Mouse (Mus musculus): ENCODE data around the gene Nr1i3. TPM values are rescaled to one million over a fixed set of nuclear protein-coding genes. Genes with fewer than 3 reads are reported as not detected.

The Nr1i3 gene
- polyA plus RNA-seq, 1 experiment = 28.9 TPM

DNA sequence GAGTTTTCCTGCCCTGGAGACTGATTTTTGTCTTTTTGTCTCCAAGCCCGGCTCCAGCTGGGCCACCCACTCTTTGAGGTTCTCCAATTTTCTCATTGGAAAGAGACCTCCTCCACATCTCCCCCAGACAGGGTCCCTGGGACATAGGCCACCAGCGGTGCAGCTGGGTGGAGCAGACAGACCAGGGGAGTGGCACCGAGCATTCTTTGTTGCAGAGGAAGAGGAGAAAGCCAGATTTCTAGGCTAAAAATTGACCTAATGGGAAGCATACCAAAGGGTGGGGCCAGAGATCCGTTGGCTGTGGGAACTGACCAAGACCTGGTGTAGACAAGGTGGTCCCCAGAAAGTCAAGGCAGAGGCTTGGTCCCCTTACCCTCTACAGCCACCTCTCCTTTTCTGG lies 34.1 kb downstream of the Nr1i3 start:
- TF ChIP-seq CTCF (IDR thresholded peaks at IDR 0.05; ENCODE audit: extremely low read depth, insufficient read length, insufficient replicate concordance, low read depth, low read length) (no peak), POLR2A (IDR thresholded peaks at IDR 0.05; ENCODE audit: low read depth, low read length) (no peak)
- Histone ChIP-seq H3K27ac (ENCODE audit: insufficient read depth, low read depth, low read length) (peak overlapping the region; percentile 72; the same call in 1 of the 2 replicates), H3K4me3 (ENCODE audit: low read depth, low read length) (no peak overlapping the region), H3K36me3 (ENCODE audit: control insufficient read depth, insufficient read depth, low read length) (peaks cover 15% of the 10 kb centered on the region), H3K27me3 (ENCODE audit: control insufficient read depth, insufficient read depth, low read length) (no peaks in the 10 kb centered on the region), H3K4me1 (ENCODE audit: control insufficient read depth, insufficient read depth, insufficient read length, low read length) (peaks cover 17% of the 10 kb centered on the region)
- 13% methylated on average over 4 of the region's 4 CpGs for WGBS

DNA sequence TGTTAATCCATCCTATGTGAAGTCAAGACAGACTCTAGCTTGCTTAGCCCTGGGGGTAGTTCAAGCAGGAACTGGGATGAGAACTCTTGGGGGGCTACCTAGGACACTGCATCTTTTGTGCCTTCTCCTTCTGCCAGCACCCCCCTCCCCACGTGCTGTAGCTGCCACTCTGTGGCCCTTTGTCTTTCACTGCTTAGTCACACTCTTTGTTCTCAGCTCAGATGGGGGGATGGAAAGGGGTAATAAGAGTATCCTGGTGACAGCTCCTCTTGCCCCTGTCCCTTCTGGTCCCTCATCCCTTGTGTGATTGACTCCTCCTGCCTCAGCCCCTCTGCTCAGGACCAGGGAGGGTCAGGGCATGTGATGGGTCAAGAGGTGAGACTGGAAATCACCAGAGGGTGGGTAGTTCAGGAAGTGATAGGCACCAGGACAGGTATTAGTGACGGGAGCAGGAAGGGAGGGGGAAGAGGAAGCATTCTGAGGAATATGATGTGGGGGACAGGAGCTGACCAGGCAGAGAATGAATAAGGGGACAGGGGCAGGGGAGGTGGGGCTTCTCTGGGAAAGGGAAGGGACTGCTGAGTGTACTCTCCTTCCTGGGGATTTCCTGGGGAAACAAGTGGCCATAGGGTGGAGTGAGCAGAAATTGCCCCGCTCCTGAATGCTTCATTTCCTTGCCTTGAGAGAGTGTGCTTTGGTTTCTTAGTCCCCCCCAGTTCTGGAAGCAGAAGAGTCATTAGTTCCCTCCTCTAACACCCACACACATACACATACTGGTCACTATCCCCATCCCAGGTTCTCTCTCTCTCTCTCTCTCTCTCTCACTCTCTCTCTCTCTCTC lies 34.8 kb downstream of the Nr1i3 start:
- H3K27me3 ChIP-seq (ENCODE audit: control insufficient read depth, insufficient read depth, low read length) = no peaks in the 10 kb centered on the region
- H3K4me1 ChIP-seq (ENCODE audit: control insufficient read depth, insufficient read depth, insufficient read length, low read length) = peaks cover 17% of the 10 kb centered on the region
- peaks cover 11% of the 10 kb centered on the region for H3K36me3 ChIP-seq (ENCODE audit: control insufficient read depth, insufficient read depth, low read length)
- no peak overlapping the region for H3K4me3 ChIP-seq (ENCODE audit: low read depth, low read length)
- 66% methylated on average over 3 of the region's 3 CpGs for WGBS
- H3K27ac ChIP-seq (ENCODE audit: insufficient read depth, low read depth, low read length) = peak overlapping the region; percentile 14
- TF ChIP-seq POLR2A (IDR thresholded peaks at IDR 0.05; ENCODE audit: low read depth, low read length) (no peak), CTCF (IDR thresholded peaks at IDR 0.05; ENCODE audit: extremely low read depth, insufficient read length, insufficient replicate concordance, low read depth, low read length) (no peak)

DNA sequence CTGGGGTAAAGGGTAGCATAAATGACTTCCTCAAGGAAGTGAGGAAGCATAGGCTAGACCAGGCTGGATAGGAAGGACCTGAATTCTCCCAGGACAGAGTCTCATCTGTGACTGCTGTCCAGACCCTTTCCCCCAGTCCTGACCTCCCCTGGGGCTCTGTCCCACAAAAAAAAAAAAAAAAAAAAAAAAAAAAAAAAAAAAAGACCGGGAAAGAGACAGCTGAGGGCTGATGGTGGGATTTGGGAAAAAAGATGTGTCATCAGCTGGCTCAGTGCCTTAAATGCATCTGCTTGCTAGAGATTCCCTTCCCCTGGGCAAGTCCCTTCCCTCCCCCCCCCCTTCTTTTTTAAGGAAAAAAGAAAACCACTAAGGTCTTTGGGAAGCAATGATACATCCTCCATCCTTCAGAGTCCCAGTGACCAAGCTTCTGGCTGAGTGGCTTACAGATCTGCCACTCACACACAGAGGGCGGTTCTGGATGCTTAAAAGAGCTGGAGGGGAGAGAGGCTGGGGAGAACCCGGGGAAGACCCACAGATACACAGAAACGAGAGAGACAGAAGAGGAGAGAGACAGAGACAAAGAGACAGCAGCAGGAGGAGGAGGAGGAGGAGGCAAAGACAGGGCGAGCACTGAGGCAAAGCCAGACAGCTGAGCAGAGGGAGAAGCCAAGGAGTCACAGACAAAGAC lies 36.3 kb downstream of the Nr1i3 start, which contains the start of gene Adamts4:
TSS of gene Adamts4 (plus strand) at position 509 of the 688 bp plus-strand sequence.
- H3K36me3 ChIP-seq (ENCODE audit: control insufficient read depth, insufficient read depth, low read length) = peaks cover 3% of the 10 kb centered on the region
- WGBS = 51% methylated on average over 5 of the region's 5 CpGs
- H3K27ac ChIP-seq (ENCODE audit: insufficient read depth, low read depth, low read length) = no peak within 1 kb of the TSS
- no peak for TF ChIP-seq POLR2A (IDR thresholded peaks at IDR 0.05; ENCODE audit: low read depth, low read length)
- TF ChIP-seq CTCF (IDR thresholded peaks at IDR 0.05; ENCODE audit: extremely low read depth, insufficient read length, insufficient replicate concordance, low read depth, low read length) = no peak
- H3K4me1 ChIP-seq (ENCODE audit: control insufficient read depth, insufficient read depth, insufficient read length, low read length) = peaks cover 17% of the 10 kb centered on the region
- peak within 1 kb of the TSS; percentile 42 for H3K4me3 ChIP-seq (ENCODE audit: low read depth, low read length)
- H3K27me3 ChIP-seq (ENCODE audit: control insufficient read depth, insufficient read depth, low read length) = no peaks in the 10 kb centered on the region

DNA sequence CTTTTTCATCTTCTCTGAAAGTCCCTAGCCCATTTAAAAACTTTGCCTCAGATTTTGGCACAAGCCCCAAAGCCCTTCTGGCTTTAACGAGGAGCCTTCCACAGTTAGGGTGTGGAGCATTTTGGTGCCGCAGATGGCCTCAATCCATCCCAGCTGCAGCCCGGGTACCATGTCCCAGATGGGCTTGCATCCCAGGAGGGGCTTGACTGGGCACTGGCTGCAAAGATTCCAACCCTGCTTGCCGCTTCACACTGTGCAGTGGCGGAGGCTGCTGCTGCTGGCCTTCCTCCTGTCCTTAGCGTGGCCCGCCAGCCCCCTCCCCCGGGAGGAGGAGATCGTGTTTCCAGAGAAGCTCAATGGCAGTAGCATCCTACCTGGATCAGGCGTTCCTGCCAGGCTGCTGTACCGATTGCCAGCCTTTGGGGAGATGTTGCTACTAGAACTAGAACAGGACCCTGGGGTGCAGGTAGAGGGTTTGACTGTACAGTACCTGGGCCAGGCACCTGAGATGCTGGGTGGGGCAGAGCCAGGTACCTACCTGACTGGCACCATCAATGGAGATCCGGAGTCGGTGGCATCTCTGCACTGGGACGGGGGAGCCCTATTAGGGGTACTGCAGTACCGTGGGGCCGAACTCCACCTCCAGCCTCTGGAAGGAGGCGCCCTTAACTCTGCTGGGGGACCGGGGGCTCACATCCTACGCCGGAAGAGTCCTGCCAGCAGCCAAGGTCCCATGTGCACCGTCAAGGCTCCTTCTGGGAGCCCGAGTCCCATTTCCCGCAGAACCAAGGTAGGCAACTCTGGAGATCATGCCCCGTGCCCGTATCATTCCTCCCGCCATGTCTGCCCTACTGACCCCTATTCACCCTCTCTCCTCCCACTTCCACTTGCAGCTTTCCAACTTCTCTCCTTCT lies 37.2 kb downstream of the Nr1i3 start, which contains the start of gene Ndufs2:
TSS of gene Ndufs2 (minus strand) at position 709 of the 914 bp plus-strand sequence.
- 46% methylated on average over 26 of the region's 26 CpGs for WGBS
- no peaks in the 10 kb centered on the region for H3K36me3 ChIP-seq (ENCODE audit: control insufficient read depth, insufficient read depth, low read length)

DNA sequence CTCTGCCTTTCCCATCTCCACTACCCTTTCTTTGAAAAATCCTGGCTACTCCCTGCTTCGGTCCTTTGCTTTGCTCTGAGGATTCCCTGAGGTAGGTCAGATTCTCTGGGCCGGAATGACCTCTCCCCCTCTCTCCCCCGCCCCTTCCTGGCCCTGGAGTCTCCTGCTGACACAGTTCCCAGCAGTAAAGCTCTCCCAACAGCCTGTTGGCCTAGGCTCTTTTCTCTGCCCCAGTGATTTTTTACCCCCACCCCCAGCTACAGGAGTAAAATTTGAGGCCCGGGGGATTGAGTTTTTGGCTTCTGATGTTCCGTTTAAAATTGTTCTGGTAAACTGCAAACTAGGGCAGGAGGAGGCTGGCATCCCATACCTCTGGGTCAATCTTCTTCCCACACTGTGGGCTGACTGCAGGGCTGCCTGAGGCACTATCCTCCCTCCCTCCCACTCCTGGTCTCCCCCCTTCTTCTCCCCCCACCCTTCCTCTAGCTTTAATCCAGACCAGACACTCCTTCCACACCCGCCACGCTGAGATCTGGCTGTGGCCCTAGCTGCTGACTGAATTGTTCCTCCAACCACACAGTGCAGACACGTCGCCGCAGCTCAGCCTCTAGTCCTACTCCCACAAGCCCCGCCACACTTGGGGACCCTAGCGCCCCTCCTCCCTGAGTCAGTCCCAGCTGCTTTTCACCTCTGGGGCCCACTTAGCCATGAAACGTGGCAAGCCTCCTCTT lies 38.0 kb downstream of the Nr1i3 start:
- H3K27ac ChIP-seq (ENCODE audit: insufficient read depth, low read depth, low read length) = no peak overlapping the region
- H3K4me1 ChIP-seq (ENCODE audit: control insufficient read depth, insufficient read depth, insufficient read length, low read length) = peaks cover 14% of the 10 kb centered on the region
- no peaks in the 10 kb centered on the region for H3K36me3 ChIP-seq (ENCODE audit: control insufficient read depth, insufficient read depth, low read length)
- peak overlapping the region; percentile 42 for H3K4me3 ChIP-seq (ENCODE audit: low read depth, low read length)
- H3K27me3 ChIP-seq (ENCODE audit: control insufficient read depth, insufficient read depth, low read length) = no peaks in the 10 kb centered on the region
- WGBS = 45% methylated on average over 13 of the region's 13 CpGs
- TF ChIP-seq POLR2A (IDR thresholded peaks at IDR 0.05; ENCODE audit: low read depth, low read length) = no peak
- no peak for TF ChIP-seq CTCF (IDR thresholded peaks at IDR 0.05; ENCODE audit: extremely low read depth, insufficient read length, insufficient replicate concordance, low read depth, low read length)

More for the DNA sequence above, 37.2 kb downstream of the Nr1i3 start, which contains the start of gene Ndufs2:
- TF ChIP-seq CTCF (IDR thresholded peaks at IDR 0.05; ENCODE audit: extremely low read depth, insufficient read length, insufficient replicate concordance, low read depth, low read length) (no peak), POLR2A (IDR thresholded peaks at IDR 0.05; ENCODE audit: low read depth, low read length) (no peak)
- Histone ChIP-seq H3K4me3 (ENCODE audit: low read depth, low read length) (peak within 1 kb of the TSS; percentile 42), H3K27me3 (ENCODE audit: control insufficient read depth, insufficient read depth, low read length) (no peaks in the 10 kb centered on the region), H3K27ac (ENCODE audit: insufficient read depth, low read depth, low read length) (no peak within 1 kb of the TSS), H3K4me1 (ENCODE audit: control insufficient read depth, insufficient read depth, insufficient read length, low read length) (peaks cover 16% of the 10 kb centered on the region)

DNA sequence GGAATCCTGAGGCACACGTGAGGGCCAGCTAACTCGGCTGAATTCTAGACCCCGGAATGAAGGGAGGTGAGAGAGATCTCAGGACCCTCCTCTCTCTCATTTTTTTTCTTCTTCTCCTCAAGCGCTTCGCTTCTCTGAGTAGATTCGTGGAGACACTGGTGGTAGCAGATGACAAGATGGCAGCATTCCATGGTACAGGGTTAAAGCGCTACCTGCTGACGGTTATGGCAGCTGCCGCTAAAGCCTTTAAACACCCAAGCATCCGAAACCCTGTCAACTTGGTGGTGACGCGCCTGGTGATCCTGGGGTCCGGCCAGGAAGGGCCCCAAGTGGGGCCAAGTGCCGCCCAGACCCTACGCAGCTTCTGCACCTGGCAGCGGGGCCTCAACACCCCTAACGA lies 38.6 kb downstream of the Nr1i3 start:
- H3K4me3 ChIP-seq (ENCODE audit: low read depth, low read length) = no peak overlapping the region
- no peaks in the 10 kb centered on the region for H3K36me3 ChIP-seq (ENCODE audit: control insufficient read depth, insufficient read depth, low read length)
- H3K27me3 ChIP-seq (ENCODE audit: control insufficient read depth, insufficient read depth, low read length) = no peaks in the 10 kb centered on the region
- H3K27ac ChIP-seq (ENCODE audit: insufficient read depth, low read depth, low read length) = no peak overlapping the region
- WGBS = 70% methylated on average over 17 of the region's 17 CpGs
- peaks cover 14% of the 10 kb centered on the region for H3K4me1 ChIP-seq (ENCODE audit: control insufficient read depth, insufficient read depth, insufficient read length, low read length)
- TF ChIP-seq CTCF (IDR thresholded peaks at IDR 0.05; ENCODE audit: extremely low read depth, insufficient read length, insufficient replicate concordance, low read depth, low read length) = no peak
- no peak for TF ChIP-seq POLR2A (IDR thresholded peaks at IDR 0.05; ENCODE audit: low read depth, low read length)

All from small intestine, adult 2 months (tissue).